Mouse (Mus musculus) heart, postnatal 4 days (tissue): ENCODE measurements around the gene Eps8l2. TPM values are rescaled to one million over a fixed set of nuclear protein-coding genes. Genes with fewer than 3 reads are reported as not detected.

Source experiments
- DNase-seq: peaks from one replicate; pipeline ENCODE4 v3.0.0; 2021
- total RNA-seq, 2 experiments: library from RNA; stranded (reverse); gene quantifications; 2 replicates each; pipeline ENCODE4 v1.2.3; 2021

Gene Eps8l2
- total RNA-seq, 2 experiments from 2014 or later = 1.9 TPM

- DNase-seq = no peak
Observed at GRCm38 (mm10) chr7:141411667-141412066, 73.0 kb downstream of the Eps8l2 start.

Other genes starting within 250 kb of the Eps8l2 start
- gene Sigirr, start 238.3 kb upstream of the Eps8l2 start, total RNA-seq = 1 to 10 TPM; 3.3 to 4.3 TPM
- gene Ano9, start 221.1 kb upstream of the Eps8l2 start, total RNA-seq = under 1 TPM in 1 of 2 experiments, not detected in 1; 0.20 TPM
- 10 to 100 TPM; 40.2 to 42.5 TPM for gene Ptdss2, start 216.5 kb upstream of the Eps8l2 start, total RNA-seq
- gene Rnh1, start 166.0 kb upstream of the Eps8l2 start, total RNA-seq = 10 to 100 TPM; 73.9 to 84.0 TPM
- 100 to 1,000 TPM; 105 to 119 TPM for gene Hras, start 144.9 kb upstream of the Eps8l2 start, total RNA-seq
- gene Lrrc56, start 144.7 kb upstream of the Eps8l2 start, total RNA-seq = 1 to 10 TPM; 4.3 to 4.5 TPM
- not detected for gene Lmntd2, start 124.8 kb upstream of the Eps8l2 start, total RNA-seq
- gene Rassf7, start 123.0 kb upstream of the Eps8l2 start, total RNA-seq = 1 to 10 TPM; 4.1 to 6.1 TPM
- 10 to 100 TPM; 44.3 to 52.2 TPM for gene Phrf1, start 110.1 kb upstream of the Eps8l2 start, total RNA-seq
- 1 to 10 TPM; 1.3 to 1.4 TPM for gene Irf7, start 72.4 kb upstream of the Eps8l2 start, total RNA-seq
- gene Cdhr5, start 62.1 kb upstream of the Eps8l2 start, total RNA-seq = not detected
- not detected for gene Sct, start 59.7 kb upstream of the Eps8l2 start, total RNA-seq
- not detected for gene Drd4, start 46.9 kb upstream of the Eps8l2 start, total RNA-seq
- 10 to 100 TPM; 27.8 to 30.6 TPM for gene Deaf1, start 11.2 kb upstream of the Eps8l2 start, total RNA-seq
- gene Tmem80, start 11.1 kb upstream of the Eps8l2 start, total RNA-seq = 10 to 100 TPM; 15.9 to 16.3 TPM
- 100 to 1,000 TPM; 126 to 134 TPM for gene Taldo1, start 53.3 kb downstream of the Eps8l2 start, total RNA-seq
- gene Gatd1, start 75.3 kb downstream of the Eps8l2 start, total RNA-seq = 10 to 100 TPM; 12.5 to 12.9 TPM
- gene Cend1, start 90.6 kb downstream of the Eps8l2 start, total RNA-seq = 1 to 10 TPM; 1.5 to 1.6 TPM
- gene Slc25a22, start 99.0 kb downstream of the Eps8l2 start, total RNA-seq = 10 to 100 TPM; 30.5 to 32.3 TPM
- gene Pidd1, start 105.1 kb downstream of the Eps8l2 start, total RNA-seq = 1 to 10 TPM; 5.9 to 6.4 TPM
- 1,000 to 10,000 TPM; 1,146 to 1,184 TPM for gene Rplp2, start 108.5 kb downstream of the Eps8l2 start, total RNA-seq
- 100 to 1,000 TPM; 118 to 127 TPM for gene Pnpla2, start 116.3 kb downstream of the Eps8l2 start, total RNA-seq
- 10 to 100 TPM; 17.6 to 20.1 TPM for gene Cracr2b, start 122.2 kb downstream of the Eps8l2 start, total RNA-seq
- gene Cd151, start 128.5 kb downstream of the Eps8l2 start, total RNA-seq = 100 to 1,000 TPM; 229 to 230 TPM
- gene Polr2l, start 136.3 kb downstream of the Eps8l2 start, total RNA-seq = 10 to 100 TPM; 49.6 to 52.4 TPM
- 10 to 100 TPM; 37.2 to 38.0 TPM for gene Tspan4, start 136.4 kb downstream of the Eps8l2 start, total RNA-seq
- gene Chid1, start 201.0 kb downstream of the Eps8l2 start, total RNA-seq = 10 to 100 TPM; 36.5 to 36.6 TPM
- gene Ap2a2, start 223.3 kb downstream of the Eps8l2 start, total RNA-seq = 10 to 100 TPM; 61.1 to 61.4 TPM